Mouse (Mus musculus) monocyte, adult 5-6 weeks (primary cell): ENCODE measurements at regions not wholly inside any gene's neighbourhood (a gene's known extent, or its start where the extent isn't known, plus 50 kb on each side); places are given as distances from the start of the nearest gene placed in this dataset.
A peak's percentile ranks its signal among the peaks of the same experiment; 100 is the strongest.

ENCODE experiments used
- ATAC-seq: fragments of 153-309, 156-312 bp; replicated peaks from 2 replicates; pipeline ENCODE4 v1.8.0; 2017; ENCODE audit warnings: mild to moderate bottlenecking; ENCODE audit not compliant: low TSS enrichment, insufficient number of reproducible peaks, severe bottlenecking, poor library complexity, low FRiP score

DNA sequence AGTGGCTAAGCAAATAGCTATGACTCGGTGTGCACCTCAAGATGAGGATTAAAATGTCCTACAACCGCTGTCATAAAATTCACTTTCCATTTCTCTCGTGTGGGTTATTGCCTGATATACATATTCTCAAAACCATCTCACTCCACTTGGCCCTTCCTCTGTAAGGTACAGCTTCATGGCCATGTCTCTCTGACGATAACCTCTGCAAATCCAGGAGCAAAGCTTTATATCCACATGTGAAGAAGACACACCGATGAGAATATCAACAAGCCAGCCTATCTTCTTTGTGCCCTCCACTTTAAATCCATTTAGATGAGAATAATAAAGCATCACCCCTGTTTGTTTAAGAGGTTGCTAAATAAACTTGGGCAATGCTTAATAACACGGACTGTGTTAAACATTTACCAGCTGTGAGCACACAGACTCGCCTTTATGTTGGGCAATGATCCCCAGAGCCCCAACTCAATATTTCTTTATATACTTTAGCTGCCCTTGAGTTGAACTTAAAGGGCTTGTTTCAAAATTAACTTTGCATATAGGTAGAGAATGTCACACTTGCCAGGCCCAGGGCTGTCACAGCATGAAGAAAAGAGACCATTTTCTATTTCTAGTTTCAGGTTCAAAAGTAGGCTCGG lies 161.2 kb upstream of the Ccdc122 start:
- no peak for ATAC-seq

DNA sequence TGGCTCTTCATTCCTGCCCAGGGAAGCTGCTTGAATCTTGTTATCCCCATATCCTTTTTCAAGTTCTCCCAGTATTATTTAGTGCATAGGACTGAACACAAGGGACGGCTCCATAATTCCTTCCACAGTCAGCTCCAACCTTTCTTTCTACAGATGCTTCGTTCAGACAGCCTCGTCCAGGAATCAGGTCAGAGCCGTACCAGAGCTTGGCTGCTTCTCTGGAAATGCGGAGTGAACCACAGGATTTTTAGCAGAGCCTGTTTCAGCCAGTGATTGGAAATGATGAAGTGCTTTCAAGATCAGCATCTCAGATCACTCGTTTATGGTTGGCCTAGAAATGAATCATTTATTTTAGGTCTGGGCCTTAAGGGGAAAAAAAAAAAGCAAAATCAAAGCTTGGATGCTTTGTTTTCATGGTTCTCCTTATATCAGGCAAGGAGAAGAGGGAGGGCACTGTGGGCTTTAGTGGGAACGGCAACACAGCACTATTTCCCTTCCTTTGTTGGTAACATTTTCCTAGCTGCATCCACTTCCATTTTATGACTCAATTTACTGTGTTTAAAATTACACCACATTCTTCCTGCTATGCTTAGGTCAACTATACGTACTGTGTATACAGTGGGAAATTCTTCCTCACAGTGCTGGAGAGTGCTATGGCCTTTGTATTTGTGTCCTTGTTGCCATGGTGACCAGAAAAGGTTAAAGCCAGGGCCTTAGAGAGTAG lies 161.9 kb upstream of the Ccdc122 start:
- no peak for ATAC-seq

DNA sequence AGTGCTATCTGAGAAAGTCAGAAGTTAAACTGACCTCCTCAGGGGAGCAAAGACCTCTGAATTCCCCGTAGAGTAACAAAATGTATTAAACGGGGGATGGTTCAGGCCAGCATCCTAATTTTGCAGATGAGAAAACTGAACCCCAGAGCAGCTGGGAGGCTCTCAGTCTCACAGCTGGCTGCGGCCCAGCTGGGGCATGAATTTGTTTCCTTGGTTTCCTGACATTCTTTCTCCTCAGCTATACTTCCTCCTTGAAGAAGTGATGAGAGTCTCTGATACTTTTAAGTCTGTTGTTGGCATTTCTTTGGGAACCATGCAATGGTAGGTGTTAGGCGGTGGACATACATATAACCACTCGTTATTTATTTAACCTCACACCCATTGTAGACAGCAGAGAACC lies 162.9 kb upstream of the Ccdc122 start:
- no peak for ATAC-seq

DNA sequence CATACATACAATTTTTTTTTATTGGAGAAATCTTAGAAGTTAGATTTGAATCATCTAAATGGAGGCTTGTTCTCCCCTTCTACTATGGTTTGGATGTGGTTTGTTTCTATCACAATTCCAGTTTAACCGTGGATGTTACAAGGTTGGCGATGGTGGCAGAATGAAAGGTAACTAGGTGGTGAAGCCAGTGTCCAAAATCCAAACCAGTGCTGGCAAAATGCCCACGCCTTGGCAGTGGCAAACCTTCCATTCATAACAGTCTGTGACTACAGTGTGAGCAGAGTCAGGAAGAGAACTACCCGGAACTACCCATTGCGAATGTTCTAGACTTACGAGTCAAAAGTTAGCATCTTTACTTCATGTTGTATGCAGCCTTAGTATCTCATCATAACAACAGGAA lies 163.6 kb upstream of the Ccdc122 start:
- no peak for ATAC-seq

DNA sequence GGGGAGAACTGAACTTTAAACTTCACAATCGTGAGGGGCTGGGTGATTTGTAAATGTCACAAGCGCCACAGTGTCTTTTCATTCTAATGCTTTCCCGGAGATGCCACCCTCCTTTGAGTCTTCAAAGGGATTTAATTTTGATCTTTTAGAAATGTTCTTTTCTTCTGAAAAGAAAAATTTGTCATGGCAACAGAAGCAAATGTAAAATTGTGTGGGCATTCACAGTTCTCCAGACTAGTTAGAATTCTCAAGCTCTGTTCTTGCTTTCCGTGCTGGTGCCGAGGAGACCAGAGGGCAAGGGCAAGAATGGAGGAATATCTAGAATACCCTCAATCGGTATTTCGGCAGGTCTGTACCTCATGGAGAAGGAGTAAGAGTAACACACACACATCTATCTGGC lies 164.1 kb upstream of the Ccdc122 start:
- ATAC-seq, result no peak

DNA sequence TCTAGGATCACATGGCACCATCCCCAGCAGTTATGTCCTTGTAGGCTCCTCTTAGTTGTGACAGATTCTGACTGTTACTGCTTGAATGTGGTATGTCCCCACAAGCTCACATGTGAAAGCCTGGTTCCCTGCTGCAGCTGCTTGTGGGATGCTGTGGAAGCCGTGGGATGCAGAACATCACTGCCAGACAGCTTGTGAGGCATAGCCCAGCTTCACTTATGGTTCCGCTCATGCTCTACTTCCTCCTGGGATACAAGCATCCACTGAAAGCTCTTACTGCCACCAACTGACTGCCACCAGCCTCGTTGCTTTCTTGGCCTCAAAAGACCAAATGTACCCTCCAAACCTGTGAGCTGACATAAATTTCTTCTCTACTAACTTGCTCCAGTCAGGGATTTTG lies 167.7 kb upstream of the Ccdc122 start:
- ATAC-seq, result no peak

DNA sequence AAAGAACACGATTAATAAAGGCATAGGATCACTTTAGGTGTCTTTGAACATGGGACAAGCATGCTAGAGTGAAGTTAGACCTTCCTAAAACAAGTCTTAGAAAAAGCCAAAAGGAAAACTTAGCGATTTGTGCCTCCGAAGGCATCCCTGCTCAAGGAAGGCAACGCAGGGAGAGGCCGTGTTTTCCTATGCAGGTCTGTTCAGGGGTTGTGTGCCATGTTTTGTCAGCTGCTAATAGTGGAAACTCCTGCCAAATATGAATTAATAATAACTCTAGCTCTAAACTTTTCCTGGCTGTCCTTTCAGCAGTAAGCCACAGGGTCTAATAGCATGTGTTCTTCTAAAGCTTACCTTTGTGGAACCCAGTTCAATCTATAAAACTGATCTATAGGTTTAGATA lies 168.4 kb upstream of the Ccdc122 start:
- no peak for ATAC-seq

DNA sequence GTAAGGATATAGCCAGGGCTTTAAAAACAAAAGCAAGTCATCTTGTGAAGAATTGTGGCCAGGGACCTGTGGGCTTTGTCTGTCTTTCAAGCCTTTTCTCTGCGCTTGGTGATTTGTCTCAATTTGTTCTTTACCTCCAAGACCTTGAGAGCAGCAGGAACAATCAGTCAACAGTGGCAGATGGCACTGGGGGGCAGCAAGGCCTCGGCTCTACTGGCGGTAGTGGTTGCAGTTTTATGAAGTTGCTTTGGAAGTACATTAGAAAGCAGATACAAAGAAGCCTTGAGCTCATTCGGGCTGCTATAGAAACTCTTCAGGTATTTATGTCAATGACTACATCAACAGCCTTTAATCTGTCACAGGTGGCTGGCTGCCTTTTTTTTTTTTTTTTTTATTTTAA lies 171.9 kb upstream of the Ccdc122 start:
- no peak for ATAC-seq

DNA sequence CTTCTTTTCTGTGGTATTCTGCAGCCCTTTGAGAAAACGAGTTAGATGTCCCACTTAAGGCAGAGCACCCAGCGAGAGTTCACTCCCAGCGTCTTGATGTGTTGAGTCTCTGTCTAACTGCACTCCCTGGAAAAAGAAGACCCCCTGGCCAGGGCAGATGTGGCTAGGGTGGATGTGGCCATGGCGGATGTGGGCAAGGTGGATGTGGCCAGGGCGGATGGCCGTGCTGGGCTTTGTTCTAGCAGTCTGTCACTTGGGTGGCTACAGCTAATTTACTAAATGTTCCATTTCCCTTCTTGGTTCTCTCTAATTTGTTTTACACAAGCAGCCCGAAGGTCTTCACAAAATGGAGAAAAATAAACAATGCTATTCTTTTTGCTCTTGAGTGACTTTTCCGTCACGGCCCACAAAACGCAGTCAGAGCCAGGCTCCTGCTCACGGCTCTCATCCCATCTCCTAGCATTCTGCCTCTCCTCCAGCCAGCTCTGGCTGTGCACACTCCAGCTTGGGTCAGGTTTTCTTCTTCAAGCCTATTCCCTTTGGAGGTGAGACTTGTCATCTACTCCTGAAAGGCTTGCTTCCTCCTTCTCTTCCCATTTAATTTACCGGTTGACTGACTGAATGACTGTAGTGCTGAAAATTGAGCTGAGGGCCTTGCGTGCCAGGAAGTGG lies 173.4 kb upstream of the Ccdc122 start:
- ATAC-seq, result no peak

DNA sequence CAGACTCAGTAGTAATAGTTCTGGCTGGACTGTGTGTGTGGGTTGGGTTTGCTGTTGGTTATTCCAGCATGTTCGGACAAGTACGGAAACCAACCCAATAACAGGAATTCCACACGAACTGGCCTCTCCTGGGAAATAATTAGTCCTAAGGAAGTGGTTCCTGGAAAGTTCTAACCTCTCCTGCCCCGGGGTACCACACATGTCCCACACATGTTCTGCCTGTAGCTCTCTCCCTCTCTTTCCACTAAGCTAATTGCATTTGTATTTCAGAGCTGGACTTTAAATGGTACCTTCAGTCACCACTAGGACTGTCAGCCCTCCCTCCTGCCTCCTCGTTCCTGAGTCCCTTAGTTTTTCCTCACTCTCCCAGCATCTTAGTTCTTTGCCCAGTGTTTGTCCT lies 178.2 kb upstream of the Ccdc122 start:
- no peak for ATAC-seq

DNA sequence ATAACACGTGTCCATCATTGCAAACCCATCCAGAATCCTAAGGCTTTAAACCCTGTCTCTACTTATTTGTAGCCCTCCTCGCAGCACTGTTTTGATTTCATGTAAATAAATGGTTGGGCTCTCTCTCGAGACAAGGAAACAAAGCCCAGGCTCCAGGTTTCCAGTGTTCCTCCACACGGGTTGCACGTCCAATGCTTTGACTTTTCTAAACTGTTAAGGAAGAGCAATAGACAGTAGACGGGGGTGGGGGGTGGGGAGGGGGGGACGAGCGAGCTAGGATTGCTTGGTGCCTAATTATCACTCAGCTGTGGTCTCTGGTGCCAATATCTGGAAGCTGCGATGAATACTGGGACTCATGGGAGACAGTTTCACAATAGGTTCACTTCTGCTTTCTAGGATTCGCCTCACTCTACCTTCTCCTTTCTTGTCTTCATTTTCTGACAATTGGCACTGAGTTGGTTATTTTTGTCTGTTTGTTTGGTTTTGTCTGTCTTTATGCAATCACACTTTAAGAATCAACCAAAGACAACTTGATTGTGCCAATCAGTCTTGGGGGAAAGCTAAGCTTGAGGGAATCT lies 179.3 kb upstream of the Ccdc122 start:
- ATAC-seq, result peak; percentile 77

DNA sequence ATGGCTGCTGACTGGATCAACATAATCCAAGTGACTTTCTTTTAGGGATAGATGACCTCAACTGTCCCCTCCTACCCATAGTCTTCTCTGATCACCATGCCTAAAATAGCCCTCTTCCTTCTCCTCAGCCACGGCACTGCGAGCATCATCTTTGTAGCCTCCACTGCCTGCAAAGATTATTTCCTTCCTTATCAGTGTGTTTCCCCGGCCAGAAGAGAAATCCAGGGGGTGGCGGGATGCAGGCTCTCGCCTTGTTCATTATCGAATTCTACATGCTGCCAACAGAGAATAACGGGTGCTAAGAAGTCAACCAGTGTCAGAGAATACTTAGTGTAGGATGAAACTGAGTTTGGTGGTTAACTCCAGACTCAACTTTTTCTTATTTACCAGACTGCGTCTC lies 180.0 kb upstream of the Ccdc122 start:
- no peak for ATAC-seq

DNA sequence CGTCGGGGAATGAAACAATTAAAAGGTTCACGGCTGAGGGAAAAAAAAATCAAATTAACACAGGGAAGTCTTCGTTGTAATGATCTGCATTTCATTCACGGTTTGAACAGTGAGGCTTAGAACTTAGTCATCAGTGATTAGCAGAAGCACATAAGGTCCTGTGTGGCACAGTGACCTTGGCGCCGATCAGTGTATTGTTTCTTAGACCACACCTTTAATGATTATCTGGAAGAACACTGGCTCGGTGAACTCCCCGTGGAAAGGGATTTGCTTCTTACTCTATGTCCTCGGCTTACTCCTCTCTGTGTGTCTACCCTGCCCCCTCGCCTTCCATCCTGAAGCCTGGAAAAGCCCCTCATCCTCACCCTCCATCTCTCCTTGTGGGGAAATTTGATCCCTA lies 181.6 kb upstream of the Ccdc122 start:
- no peak for ATAC-seq

DNA sequence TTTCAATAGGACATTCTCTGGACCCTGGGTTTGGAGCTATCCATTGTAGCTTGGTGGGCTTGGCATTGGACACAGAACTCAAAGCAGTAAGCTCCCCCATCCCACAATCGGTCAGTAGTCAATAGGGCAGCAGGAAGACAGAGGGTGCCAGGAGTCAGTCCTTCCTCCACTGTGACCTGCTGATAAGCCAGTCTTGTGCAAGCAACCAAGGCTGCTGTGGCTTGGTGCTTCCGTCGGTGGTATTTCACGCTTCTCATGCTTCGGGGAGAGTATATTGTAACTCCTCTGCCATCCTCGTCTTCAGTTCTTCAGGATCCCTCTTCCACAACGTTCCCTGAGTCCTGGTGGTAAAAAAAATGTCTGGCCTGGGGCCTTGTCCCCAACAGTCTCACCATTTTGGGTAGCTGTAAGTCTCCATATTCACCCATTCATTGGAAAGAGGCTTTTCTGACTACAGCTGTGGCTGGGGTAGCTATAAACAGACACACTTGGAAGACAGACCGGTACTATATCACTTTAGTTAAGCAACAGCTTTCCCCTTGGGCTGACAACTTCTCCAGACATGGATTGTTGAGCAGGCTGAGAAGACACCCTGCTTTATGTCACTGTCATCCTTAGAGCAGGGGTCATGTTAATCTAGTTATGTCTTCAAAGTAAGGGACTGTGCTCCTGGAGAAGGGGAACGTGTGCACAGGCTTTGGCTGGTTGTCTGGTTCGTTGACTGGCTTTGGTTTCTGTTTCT lies 184.9 kb upstream of the Ccdc122 start:
- ATAC-seq, result peak; percentile 50; the same call in 1 of the 2 replicates

DNA sequence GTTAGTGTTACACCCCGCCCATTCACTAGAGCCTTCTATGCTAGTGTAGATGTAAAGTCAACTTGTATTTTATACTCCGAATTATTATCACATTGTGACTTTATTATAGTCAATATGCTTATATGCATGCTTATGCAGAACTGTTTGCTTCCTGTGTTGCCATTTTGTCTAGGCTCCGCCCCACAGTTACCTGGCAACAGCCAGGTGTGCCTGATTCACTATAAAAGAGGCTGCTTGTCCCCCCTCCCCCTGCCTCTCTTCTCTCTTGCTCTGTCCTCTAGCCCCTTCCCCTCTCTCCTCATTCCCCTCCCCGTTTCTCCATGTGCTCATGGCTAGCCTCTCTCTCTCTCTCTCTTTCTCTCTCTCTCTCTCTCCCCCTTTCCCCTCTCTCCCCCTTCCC lies 185.9 kb upstream of the Ccdc122 start:
- no peak for ATAC-seq

DNA sequence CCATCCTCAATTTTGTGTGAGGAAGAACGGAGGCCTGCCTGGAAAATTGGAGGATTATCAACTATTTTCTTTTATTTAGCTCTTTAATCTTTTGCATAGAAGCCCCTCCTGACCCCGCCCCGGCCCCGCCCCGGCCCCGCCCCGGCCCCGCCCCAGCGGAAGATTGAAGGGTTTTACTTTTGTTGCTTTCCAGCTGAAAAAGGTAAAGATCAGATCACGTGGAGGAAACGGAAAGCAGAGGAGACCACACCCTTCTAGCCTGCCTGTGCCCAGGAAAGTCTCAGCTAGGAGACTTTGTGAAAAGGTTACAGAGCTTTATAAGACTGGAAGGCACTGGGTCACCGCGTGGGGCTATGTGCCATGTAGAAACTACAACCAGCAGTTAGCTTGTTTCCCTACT lies 186.5 kb upstream of the Ccdc122 start:
- ATAC-seq, result no peak

DNA sequence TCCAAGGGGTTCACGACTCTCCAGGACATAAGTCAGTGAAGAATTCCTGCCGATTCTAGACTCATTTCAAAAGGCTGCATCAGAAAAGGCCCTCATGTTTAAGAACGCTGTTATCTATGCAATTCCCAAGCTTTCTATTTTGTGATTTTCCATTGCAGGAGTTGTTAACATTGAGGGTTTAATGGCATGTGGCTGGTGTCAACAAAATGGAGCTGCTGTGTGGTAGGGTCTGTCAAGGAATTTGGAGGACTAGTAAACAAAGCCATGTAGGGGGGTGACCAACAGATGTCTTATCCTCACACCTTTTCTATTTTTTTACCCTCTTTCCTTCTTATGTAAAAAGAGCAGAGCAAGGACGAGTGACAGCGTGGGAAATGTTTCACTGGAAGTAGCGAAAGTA lies 186.9 kb upstream of the Ccdc122 start:
- ATAC-seq, result no peak

DNA sequence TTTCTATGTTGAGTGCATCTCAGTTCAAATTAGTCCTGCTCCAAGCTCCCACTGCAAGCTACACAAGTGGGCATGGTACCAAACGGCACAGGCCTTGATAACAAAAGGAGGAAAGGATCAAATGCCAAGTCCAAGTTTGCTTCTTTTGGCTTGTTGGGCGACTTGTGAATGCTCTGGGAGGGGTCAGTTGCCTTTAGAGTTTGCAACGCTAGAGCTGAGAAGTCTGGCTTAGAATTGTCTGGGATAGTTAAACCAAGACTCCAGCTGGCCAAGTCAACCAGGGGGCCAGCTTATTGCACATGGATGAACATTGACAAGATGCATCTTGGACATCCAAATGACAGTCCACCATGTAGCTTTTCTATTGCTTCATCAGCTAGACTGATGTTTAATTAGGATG lies 187.5 kb upstream of the Ccdc122 start:
- ATAC-seq, result no peak

DNA sequence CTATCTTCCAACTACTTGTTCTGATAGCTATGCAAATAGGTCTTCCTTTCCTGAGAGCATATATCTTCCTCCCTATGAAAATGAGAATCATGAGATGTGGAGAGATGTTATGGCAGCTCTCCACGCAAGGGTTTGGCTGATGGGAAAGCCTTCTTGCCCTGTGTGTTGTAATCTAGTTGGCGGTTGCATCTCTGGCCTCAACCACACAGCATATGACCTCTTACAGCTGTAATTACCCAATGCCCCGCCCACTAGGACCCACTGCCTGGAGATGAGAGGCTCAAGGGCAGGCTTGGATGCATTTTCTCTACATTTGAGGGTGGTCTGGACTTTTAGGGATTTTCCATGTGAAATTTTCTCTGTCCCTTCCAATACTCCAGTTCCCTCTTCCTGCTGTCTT lies 190.9 kb upstream of the Ccdc122 start:
- ATAC-seq, result no peak
